Mouse (Mus musculus): ENCODE measurements around the gene Lrrc75b. TPM values are rescaled to one million over a fixed set of nuclear protein-coding genes. Genes with fewer than 3 reads are reported as not detected.

Lrrc75b gene
- total RNA-seq, 2 experiments from 2014 or later = 12.9 to 15.2 TPM

DNA sequence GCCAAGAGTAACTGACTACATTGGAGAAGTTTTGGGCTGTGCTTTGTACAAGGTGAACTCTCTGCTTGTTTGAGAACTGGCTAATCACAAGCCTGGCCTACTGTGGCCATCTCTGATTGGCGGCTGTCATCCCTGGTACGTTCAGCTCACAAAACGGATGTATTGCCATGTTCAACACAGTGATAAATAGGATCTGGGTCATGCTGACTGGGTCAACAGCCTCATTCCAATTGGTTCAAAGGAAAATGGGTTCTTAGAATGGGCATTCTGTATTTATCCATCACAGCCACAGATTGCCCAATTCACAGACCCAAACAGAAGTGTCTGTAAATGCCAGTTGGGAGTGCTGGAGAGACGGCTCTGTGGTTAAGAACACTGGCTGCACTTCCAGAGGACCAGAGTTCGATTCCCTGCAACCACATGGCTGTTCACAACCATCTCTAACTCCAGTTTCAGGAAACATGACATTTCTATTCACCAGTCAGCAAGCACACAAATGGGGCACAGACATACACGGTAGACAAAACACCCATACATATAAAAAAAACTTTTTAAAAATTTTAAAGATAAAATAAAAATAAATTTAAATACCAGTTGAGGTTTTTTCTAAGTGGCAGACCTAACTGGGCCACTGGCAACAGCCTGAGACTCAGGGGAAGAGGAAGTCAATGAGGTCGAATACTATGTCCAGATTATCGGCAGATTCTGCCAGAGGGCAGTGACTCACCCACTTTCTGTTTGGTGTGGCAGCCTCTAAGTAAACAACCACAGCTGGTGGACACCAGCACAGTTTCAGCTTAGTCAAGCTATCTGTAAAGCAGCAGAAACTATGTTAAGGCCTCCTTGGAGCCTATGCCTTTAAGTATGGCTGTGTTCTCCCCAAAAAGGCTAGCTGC is 55.6 kb downstream of the Lrrc75b start:
- DNase-seq (ENCODE audit: low spot score in 2 of 2) = no peak

GRCm38 (mm10) chr10:75503692-75504091 is 56.4 kb downstream of the Lrrc75b start:
- DNase-seq (ENCODE audit: low spot score in 2 of 2) = no peak

- no peak for DNase-seq (ENCODE audit: low spot score in 2 of 2)
Measured at GRCm38 (mm10) chr10:75501641-75502040, 58.5 kb downstream of the Lrrc75b start.

DNA sequence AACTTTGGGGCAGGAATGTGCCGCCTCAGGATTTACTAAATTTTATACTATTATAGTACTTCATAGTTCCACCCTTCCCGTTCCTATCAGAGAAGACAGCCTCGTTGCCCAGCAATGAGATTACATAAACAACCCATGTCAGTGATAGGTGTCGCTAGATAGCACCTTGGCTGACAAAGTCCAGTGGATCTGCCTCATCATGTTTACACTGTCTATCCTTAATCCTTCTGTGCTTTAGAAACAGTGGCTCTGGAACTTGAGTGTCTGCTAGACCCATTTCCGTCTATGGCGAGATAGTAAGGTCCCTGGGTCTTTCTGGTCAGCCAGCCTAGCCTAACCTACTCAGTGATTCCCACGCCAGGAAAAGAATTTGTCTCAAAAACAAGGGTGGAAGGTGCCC is 59.8 kb downstream of the Lrrc75b start:
- DNase-seq (ENCODE audit: low spot score in 2 of 2) = no peak

Other genes with a start within 250 kb of the Lrrc75b start
- gene Adora2a, start 243.5 kb downstream of the Lrrc75b start, total RNA-seq (2021) = 1 to 10 TPM; 3.2 to 5.1 TPM
- under 1 TPM; 0.23 to 0.62 TPM for gene Upb1, start 159.2 kb downstream of the Lrrc75b start, total RNA-seq (2021)
- 10 to 100 TPM; 71.1 to 77.5 TPM for gene Snrpd3, start 42.8 kb downstream of the Lrrc75b start, total RNA-seq (2021)
- gene Gucd1, start 42.4 kb downstream of the Lrrc75b start, total RNA-seq (2021) = 10 to 100 TPM; 21.3 to 22.4 TPM
- gene Ggt1, start 1.3 kb upstream of the Lrrc75b start, total RNA-seq (2021) = 1 to 10 TPM; 2.0 to 2.8 TPM
- 1 to 10 TPM; 2.9 to 4.0 TPM for gene Ggt5, start 29.0 kb upstream of the Lrrc75b start, total RNA-seq (2021)
- gene Susd2, start 83.7 kb upstream of the Lrrc75b start, total RNA-seq (2021) = 1 to 10 TPM; 2.1 to 2.4 TPM
- gene Cabin1, start 204.0 kb upstream of the Lrrc75b start, total RNA-seq (2021) = 10 to 100 TPM; 66.9 to 81.2 TPM
- gene Ddt, start 213.1 kb upstream of the Lrrc75b start, total RNA-seq (2021) = 10 to 100 TPM; 37.8 to 42.2 TPM
- gene Gm20441, start 220.6 kb upstream of the Lrrc75b start, total RNA-seq (2021) = not detected
- 1 to 10 TPM; 1.3 to 2.5 TPM for gene Gstt3, start 221.1 kb upstream of the Lrrc75b start, total RNA-seq (2021)
- 1 to 10 TPM; 4.6 to 4.7 TPM for gene Gstt1, start 238.3 kb upstream of the Lrrc75b start, total RNA-seq (2021)

Measured in layer of hippocampus, postnatal 14 days (tissue).